Mouse (Mus musculus): ENCODE data around the gene Gab3. TPM values are rescaled to one million over a fixed set of nuclear protein-coding genes. Genes with fewer than 3 reads are reported as not detected.
"Not testable (repeated sequence)": the region's sequence is repeated elsewhere in the genome, so short reads cannot be mapped to it uniquely, and the experiment has no call there.

Gab3 gene
- polyA plus RNA-seq, 1 experiment from 2014 or later: 2.3 TPM

- Histone ChIP-seq H3K27me3 (ENCODE audit: control insufficient read depth, insufficient read depth, low read length) (no peaks in the 10 kb centered on the region), H3K4me1 (ENCODE audit: control insufficient read depth, insufficient read depth, low read length) (no peaks in the 10 kb centered on the region), H3K4me3 (ENCODE audit: low read depth, low read length) (no peak overlapping the region), H3K36me3 (ENCODE audit: control insufficient read depth, insufficient read depth, low read length) (no peaks in the 10 kb centered on the region), H3K27ac (ENCODE audit: low read depth, low read length) (no peak overlapping the region), H3K4me2 (ENCODE audit: low read depth, low read length) (no peak overlapping the region), H3K9me3 (ENCODE audit: control insufficient read depth, low read length) (no peaks in the 10 kb centered on the region), H3K9ac (replicated peaks; ENCODE audit: low read depth, low read length) (no peak overlapping the region)
- no peak for ATAC-seq (ENCODE audit: low read depth)
- WGBS: 62% methylated on average over 4 of the region's 4 CpGs
These were observed 40.7 kb downstream of the Gab3 start for GRCm38 (mm10) chrX:75044595-75044994.

- Histone ChIP-seq H3K9ac (replicated peaks; ENCODE audit: low read depth, low read length) (no peak overlapping the region), H3K4me3 (ENCODE audit: low read depth, low read length) (no peak overlapping the region), H3K4me1 (ENCODE audit: control insufficient read depth, insufficient read depth, low read length) (no peaks in the 10 kb centered on the region), H3K36me3 (ENCODE audit: control insufficient read depth, insufficient read depth, low read length) (no peaks in the 10 kb centered on the region), H3K27ac (ENCODE audit: low read depth, low read length) (no peak overlapping the region), H3K9me3 (ENCODE audit: control insufficient read depth, low read length) (no peaks in the 10 kb centered on the region), H3K4me2 (ENCODE audit: low read depth, low read length) (no peak overlapping the region), H3K27me3 (ENCODE audit: control insufficient read depth, insufficient read depth, low read length) (no peaks in the 10 kb centered on the region)
- ATAC-seq (ENCODE audit: low read depth): no peak
These were observed 48.6 kb downstream of the Gab3 start for GRCm38 (mm10) chrX:75036626-75037025.

GRCm38 (mm10) chrX:75035162-75035561 lies 50.1 kb downstream of the Gab3 start:
- Histone ChIP-seq H3K27ac (ENCODE audit: low read depth, low read length) (no peak overlapping the region), H3K4me3 (ENCODE audit: low read depth, low read length) (no peak overlapping the region), H3K4me1 (ENCODE audit: control insufficient read depth, insufficient read depth, low read length) (no peaks in the 10 kb centered on the region), H3K9ac (replicated peaks; ENCODE audit: low read depth, low read length) (no peak overlapping the region), H3K27me3 (ENCODE audit: control insufficient read depth, insufficient read depth, low read length) (no peaks in the 10 kb centered on the region), H3K9me3 (ENCODE audit: control insufficient read depth, low read length) (no peaks in the 10 kb centered on the region), H3K4me2 (ENCODE audit: low read depth, low read length) (no peak overlapping the region), H3K36me3 (ENCODE audit: control insufficient read depth, insufficient read depth, low read length) (no peaks in the 10 kb centered on the region)
- no peak for ATAC-seq (ENCODE audit: low read depth)
- 73% methylated on average over 2 of the region's 2 CpGs for WGBS

- H3K9me3 ChIP-seq (ENCODE audit: control insufficient read depth, low read length); H3K27me3 ChIP-seq (ENCODE audit: control insufficient read depth, insufficient read depth, low read length); H3K36me3 ChIP-seq (ENCODE audit: control insufficient read depth, insufficient read depth, low read length); H3K4me3 ChIP-seq (ENCODE audit: low read depth, low read length); ATAC-seq (ENCODE audit: low read depth); H3K27ac ChIP-seq (ENCODE audit: low read depth, low read length); H3K9ac ChIP-seq (replicated peaks; ENCODE audit: low read depth, low read length); H3K4me1 ChIP-seq (ENCODE audit: control insufficient read depth, insufficient read depth, low read length); H3K4me2 ChIP-seq (ENCODE audit: low read depth, low read length): not testable (repeated sequence)
- WGBS: 82% methylated on average over 1 of the region's 1 CpGs
These were observed 51.2 kb downstream of the Gab3 start for GRCm38 (mm10) chrX:75034054-75034453.

GRCm38 (mm10) chrX:74983734-74984133 lies 101.5 kb downstream of the Gab3 start:
- H3K4me2 ChIP-seq (ENCODE audit: low read depth, low read length): no peak overlapping the region
- H3K36me3 ChIP-seq (ENCODE audit: control insufficient read depth, insufficient read depth, low read length): no peaks in the 10 kb centered on the region
- H3K4me1 ChIP-seq (ENCODE audit: control insufficient read depth, insufficient read depth, low read length): no peaks in the 10 kb centered on the region
- ATAC-seq (ENCODE audit: low read depth): no peak
- H3K9me3 ChIP-seq (ENCODE audit: control insufficient read depth, low read length): no peaks in the 10 kb centered on the region
- H3K27ac ChIP-seq (ENCODE audit: low read depth, low read length): no peak overlapping the region
- 75% methylated on average over 5 of the region's 5 CpGs for WGBS
- no peaks in the 10 kb centered on the region for H3K27me3 ChIP-seq (ENCODE audit: control insufficient read depth, insufficient read depth, low read length)
- H3K4me3 ChIP-seq (ENCODE audit: low read depth, low read length): no peak overlapping the region
- H3K9ac ChIP-seq (replicated peaks; ENCODE audit: low read depth, low read length): no peak overlapping the region

GRCm38 (mm10) chrX:74962899-74963298 lies 122.4 kb downstream of the Gab3 start:
- H3K4me3 ChIP-seq (ENCODE audit: low read depth, low read length); H3K27me3 ChIP-seq (ENCODE audit: control insufficient read depth, insufficient read depth, low read length); H3K4me1 ChIP-seq (ENCODE audit: control insufficient read depth, insufficient read depth, low read length); H3K36me3 ChIP-seq (ENCODE audit: control insufficient read depth, insufficient read depth, low read length); H3K4me2 ChIP-seq (ENCODE audit: low read depth, low read length); H3K27ac ChIP-seq (ENCODE audit: low read depth, low read length); ATAC-seq (ENCODE audit: low read depth); H3K9me3 ChIP-seq (ENCODE audit: control insufficient read depth, low read length); H3K9ac ChIP-seq (replicated peaks; ENCODE audit: low read depth, low read length): not testable (repeated sequence)
- WGBS: 31% methylated on average over 1 of the region's 2 CpGs

DNA sequence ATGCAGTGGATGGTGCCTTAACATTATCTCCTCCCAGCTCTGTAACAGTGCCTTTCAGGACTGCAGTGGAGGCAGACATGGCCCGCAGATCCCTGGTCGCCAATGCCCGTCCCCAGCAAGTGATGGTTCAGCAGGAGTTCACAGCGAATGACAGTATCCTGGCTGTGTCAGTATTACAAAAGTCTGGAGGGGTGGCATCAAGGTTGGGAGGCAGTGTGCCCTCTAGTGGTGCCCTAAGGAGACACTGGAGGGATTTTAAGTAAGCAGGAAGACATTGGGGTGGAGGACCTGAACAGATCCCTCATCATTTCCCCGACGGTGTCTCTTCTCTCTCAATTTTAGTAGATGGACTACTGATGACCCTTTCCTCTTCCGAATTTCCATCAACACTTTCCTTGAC lies 126.1 kb downstream of the Gab3 start:
- ATAC-seq (ENCODE audit: low read depth); H3K36me3 ChIP-seq (ENCODE audit: control insufficient read depth, insufficient read depth, low read length); H3K4me3 ChIP-seq (ENCODE audit: low read depth, low read length); H3K4me2 ChIP-seq (ENCODE audit: low read depth, low read length); H3K4me1 ChIP-seq (ENCODE audit: control insufficient read depth, insufficient read depth, low read length); H3K27me3 ChIP-seq (ENCODE audit: control insufficient read depth, insufficient read depth, low read length); H3K27ac ChIP-seq (ENCODE audit: low read depth, low read length); H3K9me3 ChIP-seq (ENCODE audit: control insufficient read depth, low read length); H3K9ac ChIP-seq (replicated peaks; ENCODE audit: low read depth, low read length): not testable (repeated sequence)
- 66% methylated on average over 7 of the region's 7 CpGs for WGBS

Other genes starting within 250 kb of the Gab3 start
- gene Gm5936, start 248.3 kb downstream of the Gab3 start, polyA plus RNA-seq (2014; fragmentation: Nextera tagmentation; extraction: Ambion mirVana): not detected in 2 replicates
- gene Dkc1, start 10.4 kb upstream of the Gab3 start, polyA plus RNA-seq (2014; fragmentation: Nextera tagmentation; extraction: Ambion mirVana): 45.9 and 56.4 TPM in 2 replicates
- 21.6 and 28.0 TPM in 2 replicates for gene Mpp1, start 45.6 kb upstream of the Gab3 start, polyA plus RNA-seq (2014; fragmentation: Nextera tagmentation; extraction: Ambion mirVana)
- gene Smim9, start 78.3 kb upstream of the Gab3 start, polyA plus RNA-seq (2014; fragmentation: Nextera tagmentation; extraction: Ambion mirVana): not detected in 2 replicates